Mouse (Mus musculus): ENCODE measurements around the gene Lnx2. TPM values are rescaled to one million over a fixed set of nuclear protein-coding genes. Genes with fewer than 3 reads are reported as not detected.

The Lnx2 gene
- total RNA-seq, 1 experiment: 11.6 TPM

DNA sequence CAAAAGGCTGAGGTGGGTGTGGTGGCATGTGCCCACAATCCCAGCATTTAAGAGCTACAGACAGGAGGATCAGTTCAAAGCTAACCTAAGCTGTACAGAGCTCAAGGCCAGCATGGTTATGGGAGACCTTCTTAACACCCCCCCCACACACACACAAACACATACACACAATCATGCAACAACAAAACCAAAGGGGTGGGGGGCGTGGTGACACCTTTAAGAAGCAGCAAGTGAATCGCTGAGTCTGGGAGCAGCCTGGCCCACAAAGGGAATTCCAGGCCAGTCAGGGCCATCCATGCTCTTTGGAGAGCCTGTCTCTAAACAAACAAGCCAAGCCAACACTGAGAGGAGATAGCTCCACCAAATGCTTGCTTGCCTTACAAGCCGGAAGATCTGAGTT, 38.8 kb downstream of the Lnx2 start:
- in situ Hi-C loops (cut with MboI; ENCODE audit: low sequenced_read_pairs in 2 of 2, unreplicated experiment in 2 of 2): no loop called here
- Histone ChIP-seq H3K4me3 (ENCODE audit: insufficient read depth in 1 of 2, low read depth in 1 of 2, low read length in 2 of 2, poor library complexity in 1 of 2, severe bottlenecking in 1 of 2) (no peak overlapping the region), H3K9ac (ENCODE audit: insufficient read depth, low read depth, low read length, poor library complexity, severe bottlenecking) (no peak overlapping the region), H3K9me3 (ENCODE audit: control insufficient read depth, insufficient read depth, low read depth, low read length) (no peaks in the 10 kb centered on the region), H3K27ac (ENCODE audit: insufficient read depth, low read depth, low read length, poor library complexity, severe bottlenecking) (no peak overlapping the region), H3K4me1 (ENCODE audit: control insufficient read depth in 2 of 2, insufficient read depth in 2 of 2, low read length in 2 of 2, poor library complexity in 1 of 2) (peaks cover 0 to 17% of the 10 kb centered on the region in 2 experiments; a peak in 2 of 4 replicates), H3K36me3 (ENCODE audit: control insufficient read depth, insufficient read depth, low read length, poor library complexity, severe bottlenecking) (peaks cover 13% of the 10 kb centered on the region; the same call in 1 of the 2 replicates)
- TF ChIP-seq ZNF384 (IDR thresholded peaks at IDR 0.05; ENCODE audit: low read depth, low read length) (no peak), CHD2 (IDR thresholded peaks at IDR 0.05; ENCODE audit: low read depth, low read length) (no peak), MAFK (IDR thresholded peaks at IDR 0.05; ENCODE audit: insufficient read depth, low read depth, low read length) (no peak), HCFC1 (IDR thresholded peaks at IDR 0.05; ENCODE audit: borderline replicate concordance, insufficient read depth, low read length) (no peak), ZC3H11A (IDR thresholded peaks at IDR 0.05; ENCODE audit: borderline replicate concordance, low read depth, low read length) (no peak)
- no peak for DNase-seq (ENCODE audit: low read depth, low spot score)

GRCm38 (mm10) chr5:147036661-147037060, 39.7 kb downstream of the Lnx2 start:
- Histone ChIP-seq H3K4me1 (ENCODE audit: control insufficient read depth in 2 of 2, insufficient read depth in 2 of 2, low read length in 2 of 2, poor library complexity in 1 of 2) (peaks cover 0 to 13% of the 10 kb centered on the region in 2 experiments; a peak in 2 of 4 replicates), H3K9ac (ENCODE audit: insufficient read depth, low read depth, low read length, poor library complexity, severe bottlenecking) (no peak overlapping the region), H3K27ac (ENCODE audit: insufficient read depth, low read depth, low read length, poor library complexity, severe bottlenecking) (no peak overlapping the region), H3K9me3 (ENCODE audit: control insufficient read depth, insufficient read depth, low read depth, low read length) (no peaks in the 10 kb centered on the region), H3K4me3 (ENCODE audit: insufficient read depth in 1 of 2, low read depth in 1 of 2, low read length in 2 of 2, poor library complexity in 1 of 2, severe bottlenecking in 1 of 2) (no peak overlapping the region), H3K36me3 (ENCODE audit: control insufficient read depth, insufficient read depth, low read length, poor library complexity, severe bottlenecking) (peaks cover 14% of the 10 kb centered on the region; the same call in 1 of the 2 replicates)
- in situ Hi-C loops (cut with MboI; ENCODE audit: low sequenced_read_pairs in 2 of 2, unreplicated experiment in 2 of 2): no loop called here
- TF ChIP-seq CHD2 (IDR thresholded peaks at IDR 0.05; ENCODE audit: low read depth, low read length): no peak
- no peak for TF ChIP-seq MAFK (IDR thresholded peaks at IDR 0.05; ENCODE audit: insufficient read depth, low read depth, low read length)
- no peak for TF ChIP-seq HCFC1 (IDR thresholded peaks at IDR 0.05; ENCODE audit: borderline replicate concordance, insufficient read depth, low read length)
- TF ChIP-seq ZC3H11A (IDR thresholded peaks at IDR 0.05; ENCODE audit: borderline replicate concordance, low read depth, low read length): no peak
- TF ChIP-seq ZNF384 (IDR thresholded peaks at IDR 0.05; ENCODE audit: low read depth, low read length): no peak
- no peak for DNase-seq (ENCODE audit: low read depth, low spot score)

GRCm38 (mm10) chr5:147036028-147036427, 40.4 kb downstream of the Lnx2 start:
- TF ChIP-seq CHD2 (IDR thresholded peaks at IDR 0.05; ENCODE audit: low read depth, low read length) (no peak), MAFK (IDR thresholded peaks at IDR 0.05; ENCODE audit: insufficient read depth, low read depth, low read length) (no peak), ZNF384 (IDR thresholded peaks at IDR 0.05; ENCODE audit: low read depth, low read length) (no peak), HCFC1 (IDR thresholded peaks at IDR 0.05; ENCODE audit: borderline replicate concordance, insufficient read depth, low read length) (no peak), ZC3H11A (IDR thresholded peaks at IDR 0.05; ENCODE audit: borderline replicate concordance, low read depth, low read length) (no peak)
- no peak overlapping the region for H3K27ac ChIP-seq (ENCODE audit: insufficient read depth, low read depth, low read length, poor library complexity, severe bottlenecking)

DNA sequence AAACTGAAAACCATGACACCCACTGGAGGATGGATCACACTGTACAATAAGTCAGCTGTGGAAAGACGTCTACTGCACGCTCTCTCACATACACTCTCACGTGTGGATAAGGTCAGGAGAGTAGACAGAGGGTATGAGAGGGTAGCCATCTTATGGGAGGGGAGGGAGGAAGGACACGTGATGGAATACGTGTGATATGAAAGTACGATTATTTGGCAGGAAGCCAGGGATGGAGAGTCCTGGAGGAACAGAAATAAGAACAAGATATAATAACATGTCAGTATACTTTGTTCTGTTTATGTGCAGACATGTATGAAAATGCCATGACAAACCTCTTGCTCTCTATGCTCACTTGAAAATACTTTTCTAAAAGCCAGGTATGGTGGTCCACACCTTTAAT, 41.1 kb downstream of the Lnx2 start:
- in situ Hi-C loops (cut with MboI; ENCODE audit: low sequenced_read_pairs in 2 of 2, unreplicated experiment in 2 of 2): no loop called here
- Histone ChIP-seq H3K9ac (ENCODE audit: insufficient read depth, low read depth, low read length, poor library complexity, severe bottlenecking) (no peak overlapping the region), H3K36me3 (ENCODE audit: control insufficient read depth, insufficient read depth, low read length, poor library complexity, severe bottlenecking) (peaks cover 14% of the 10 kb centered on the region; the same call in 1 of the 2 replicates), H3K4me1 (ENCODE audit: control insufficient read depth in 2 of 2, insufficient read depth in 2 of 2, low read length in 2 of 2, poor library complexity in 1 of 2) (peaks cover 0 to 6% of the 10 kb centered on the region in 2 experiments; a peak in 2 of 4 replicates), H3K27ac (ENCODE audit: insufficient read depth, low read depth, low read length, poor library complexity, severe bottlenecking) (no peak overlapping the region), H3K4me3 (ENCODE audit: insufficient read depth in 1 of 2, low read depth in 1 of 2, low read length in 2 of 2, poor library complexity in 1 of 2, severe bottlenecking in 1 of 2) (no peak overlapping the region), H3K9me3 (ENCODE audit: control insufficient read depth, insufficient read depth, low read depth, low read length) (no peaks in the 10 kb centered on the region)
- DNase-seq (ENCODE audit: low read depth, low spot score): no peak
- TF ChIP-seq CHD2 (IDR thresholded peaks at IDR 0.05; ENCODE audit: low read depth, low read length) (no peak), ZNF384 (IDR thresholded peaks at IDR 0.05; ENCODE audit: low read depth, low read length) (no peak), ZC3H11A (IDR thresholded peaks at IDR 0.05; ENCODE audit: borderline replicate concordance, low read depth, low read length) (no peak), HCFC1 (IDR thresholded peaks at IDR 0.05; ENCODE audit: borderline replicate concordance, insufficient read depth, low read length) (no peak), MAFK (IDR thresholded peaks at IDR 0.05; ENCODE audit: insufficient read depth, low read depth, low read length) (no peak)

More at GRCm38 (mm10) chr5:147036028-147036427, 40.4 kb downstream of the Lnx2 start:
- Histone ChIP-seq H3K4me3 (ENCODE audit: insufficient read depth in 1 of 2, low read depth in 1 of 2, low read length in 2 of 2, poor library complexity in 1 of 2, severe bottlenecking in 1 of 2) (no peak overlapping the region), H3K9me3 (ENCODE audit: control insufficient read depth, insufficient read depth, low read depth, low read length) (no peaks in the 10 kb centered on the region), H3K36me3 (ENCODE audit: control insufficient read depth, insufficient read depth, low read length, poor library complexity, severe bottlenecking) (peaks cover 17% of the 10 kb centered on the region; the same call in 1 of the 2 replicates), H3K4me1 (ENCODE audit: control insufficient read depth in 2 of 2, insufficient read depth in 2 of 2, low read length in 2 of 2, poor library complexity in 1 of 2) (peaks cover 0 to 10% of the 10 kb centered on the region in 2 experiments; a peak in 2 of 4 replicates), H3K9ac (ENCODE audit: insufficient read depth, low read depth, low read length, poor library complexity, severe bottlenecking) (no peak overlapping the region)
- in situ Hi-C loops (cut with MboI; ENCODE audit: low sequenced_read_pairs in 2 of 2, unreplicated experiment in 2 of 2): no loop called here
- no peak for DNase-seq (ENCODE audit: low read depth, low spot score)

Data from ES-E14 (cell line).